Mouse (Mus musculus) cerebellum, adult 9-10 months (tissue): Measurements from ENCODE around the gene Aurkaip1.
A peak's percentile ranks its signal among the peaks of the same experiment; 100 is the strongest.

Experiments
- DNase-seq: peaks from one replicate; pipeline ENCODE4 v3.0.0; 2022

Aurkaip1 gene

DNA sequence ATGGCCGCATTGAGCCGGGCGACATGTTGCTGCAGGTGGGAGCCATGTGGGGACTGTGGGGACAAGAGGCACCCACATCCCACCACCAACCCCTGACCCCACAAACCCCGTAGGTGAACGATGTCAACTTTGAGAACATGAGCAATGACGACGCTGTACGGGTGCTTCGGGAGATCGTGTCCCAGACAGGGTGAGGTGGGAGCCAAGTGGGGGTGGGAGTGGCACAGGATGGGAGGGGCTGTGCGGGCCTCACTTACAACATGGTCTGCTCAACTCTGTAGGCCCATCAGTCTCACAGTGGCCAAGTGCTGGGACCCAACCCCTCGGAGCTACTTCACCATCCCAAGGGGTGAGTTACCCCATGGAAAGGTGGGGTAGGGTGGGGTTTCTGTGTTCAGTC lies 23.9 kb downstream of the Aurkaip1 start:
- DNase-seq, result no peak

GRCm38 (mm10) chr4:155856071-155856470 lies 25.0 kb downstream of the Aurkaip1 start:
- no peak for DNase-seq

- DNase-seq, result no peak
These were observed 25.8 kb downstream of the Aurkaip1 start for GRCm38 (mm10) chr4:155856881-155857280.

DNA sequence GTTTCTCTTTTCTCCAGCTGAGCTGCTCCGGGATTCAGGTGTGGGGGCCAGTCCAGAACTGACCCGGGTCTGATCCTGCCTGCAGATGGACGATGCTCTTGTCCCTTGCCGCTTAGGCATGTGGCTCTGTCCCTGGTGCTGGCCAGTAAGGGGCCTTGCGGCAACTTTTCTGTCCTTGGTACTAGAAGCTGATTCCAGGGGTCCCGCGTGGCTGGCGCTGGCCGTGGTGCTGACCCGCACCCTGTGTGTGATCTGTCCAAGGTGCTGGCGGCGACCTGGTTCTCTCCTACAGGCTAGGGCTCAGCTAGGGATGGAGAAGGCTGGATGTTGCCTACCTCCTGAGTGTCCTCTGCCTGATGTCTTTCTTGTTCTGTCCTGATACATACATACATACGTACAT lies 28.2 kb downstream of the Aurkaip1 start:
- peak; percentile 9 for DNase-seq

GRCm38 (mm10) chr4:155861787-155862186 lies 30.7 kb downstream of the Aurkaip1 start:
- no peak for DNase-seq

GRCm38 (mm10) chr4:155863001-155863400 lies 31.9 kb downstream of the Aurkaip1 start, which contains the start of gene Tas1r3:
Gene Tas1r3, minus strand, starts transcription at chr4:155863362.
- DNase-seq, result peak; percentile 21

- no peak for DNase-seq
These were observed 37.7 kb downstream of the Aurkaip1 start for GRCm38 (mm10) chr4:155868614-155869298.

DNA sequence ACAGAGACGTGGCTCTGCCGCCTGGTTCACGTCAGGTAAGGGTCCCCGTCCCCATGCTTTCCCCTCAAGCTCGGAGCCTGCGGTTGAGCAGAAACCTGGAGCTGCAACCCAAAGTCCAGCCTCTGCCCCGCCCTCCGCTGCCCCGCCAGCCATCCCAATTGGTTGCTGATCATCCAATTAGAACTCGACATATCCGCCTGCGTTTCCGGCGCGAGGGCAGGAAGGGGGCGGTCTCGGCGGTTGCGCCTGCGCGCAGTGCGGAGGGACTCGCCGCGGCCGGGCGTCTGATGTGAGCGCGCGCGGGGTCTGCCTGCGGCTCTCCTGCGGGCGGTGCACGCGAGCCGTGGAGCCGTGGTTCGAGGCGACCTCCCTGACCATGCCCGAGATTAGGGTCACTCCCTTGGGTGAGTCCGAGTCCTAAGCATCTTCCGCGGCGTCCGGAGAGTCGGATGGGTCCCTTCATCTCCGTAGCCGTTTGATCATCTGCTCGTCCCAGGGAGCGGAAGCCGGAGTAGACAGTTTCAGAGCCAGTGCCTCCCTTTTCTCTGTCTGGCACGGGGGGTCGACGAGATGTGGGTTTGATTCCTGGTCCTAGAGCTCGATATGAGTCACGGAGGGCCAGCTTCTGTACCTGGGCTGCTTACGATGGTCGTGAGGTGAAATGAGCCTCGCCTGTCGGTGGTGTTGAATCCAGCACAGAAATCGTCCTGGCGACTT lies 38.4 kb downstream of the Aurkaip1 start, which contains the start of the genes Cptp and Ints11:
TSS of gene Cptp (minus strand) at position 124 of the 717 bp plus-strand sequence.
TSS of gene Ints11 (plus strand) at position 230 of the 717 bp plus-strand sequence.
- DNase-seq, result peak; percentile 96

GRCm38 (mm10) chr4:155871404-155871803 lies 40.3 kb downstream of the Aurkaip1 start:
- DNase-seq, result no peak
